Mouse (Mus musculus) activated CD4-positive, CD25-positive, alpha-beta regulatory T cell, adult 9 weeks (primary cell): ENCODE measurements around the gene Mindy4. TPM values are rescaled to one million over a fixed set of nuclear protein-coding genes. Genes with fewer than 3 reads are reported as not detected.

Experiments
- polyA plus RNA-seq: library from polyadenylated mRNA; unstranded; fragments of 100-300 nt; shearing (Covaris generic); gene quantifications from one replicate; pipeline ENCODE4 v1.2.1, GENCODE M21; 2017

The Mindy4 gene
- polyA plus RNA-seq, result 0.66 TPM

DNA sequence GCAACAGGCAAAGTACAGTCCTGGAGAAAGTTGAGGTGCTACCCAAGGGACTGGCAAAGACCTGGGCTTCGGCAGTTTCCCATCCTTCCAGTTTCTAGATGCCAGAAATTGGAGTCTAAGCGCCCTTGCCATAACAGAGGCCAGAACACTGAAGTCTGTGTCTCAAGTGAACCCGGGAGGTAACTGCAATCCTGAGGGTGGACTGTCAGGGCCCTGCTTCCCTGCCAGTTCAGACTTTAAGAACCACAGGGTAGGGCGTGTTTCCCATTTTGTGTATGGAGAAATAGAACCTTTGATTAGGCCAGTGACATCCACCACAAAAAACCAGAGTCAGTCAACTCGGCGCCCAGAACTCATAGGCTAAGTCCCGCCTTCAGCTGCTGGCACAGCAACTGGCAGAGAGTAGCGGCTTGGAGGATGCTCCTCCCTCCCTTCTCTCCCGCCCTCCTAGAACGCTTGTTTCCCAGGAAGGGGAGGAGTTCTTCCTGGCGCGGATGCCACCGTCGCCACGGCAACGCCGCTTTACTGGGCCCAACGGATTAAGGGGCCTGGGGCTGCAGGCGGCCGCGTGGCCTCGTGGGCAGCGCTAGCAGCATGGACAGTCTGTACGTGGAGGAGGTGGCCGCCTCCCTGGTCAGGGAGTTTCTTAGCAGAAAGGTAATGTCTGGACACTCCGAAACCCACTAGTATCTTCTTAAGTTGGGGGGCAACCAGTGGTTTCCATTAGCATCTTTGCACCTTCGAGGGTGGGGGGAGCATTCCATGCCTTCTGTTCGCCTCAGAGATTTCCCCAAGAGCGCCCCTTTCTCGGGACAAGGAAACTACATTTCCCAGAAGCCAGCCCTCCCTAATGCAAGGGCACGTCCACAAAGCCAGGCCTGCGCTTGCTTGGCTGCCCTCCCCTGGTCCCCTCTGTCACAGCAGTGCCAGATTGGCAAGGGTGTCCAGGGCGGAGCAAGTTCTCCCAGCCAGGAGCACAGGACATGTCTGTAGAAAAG lies at the start of gene Mindy4:
Gene Mindy4 (plus strand): TSS at position 471 of the 998 bp plus-strand sequence.

DNA sequence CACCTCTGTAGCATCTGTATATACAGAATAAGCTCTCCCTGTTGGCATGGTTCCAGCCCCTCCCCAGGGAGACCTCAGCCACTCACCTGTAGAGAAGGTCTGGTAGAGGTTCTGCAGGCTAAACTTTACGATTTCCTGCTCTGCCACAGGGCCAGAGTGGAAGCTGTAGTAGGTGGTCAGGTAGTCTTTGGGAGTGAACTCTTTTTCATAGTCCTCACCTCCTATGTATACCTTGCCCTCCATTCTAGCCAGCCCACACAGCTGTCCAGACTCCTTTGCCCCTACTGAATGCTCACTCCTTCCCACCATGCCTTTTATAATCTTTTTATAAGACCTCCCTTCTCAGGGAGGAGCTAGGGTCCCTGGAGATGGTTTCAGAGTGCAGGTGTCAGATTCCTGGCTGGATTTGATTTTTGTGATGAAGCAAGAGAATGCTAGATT lies 28.4 kb upstream of the Mindy4 start, which contains the start of gene Inmt:
Gene Inmt (minus strand): TSS at position 303 of the 441 bp plus-strand sequence.

GRCm38 (mm10) chr6:55335989-55336514 lies 132.9 kb downstream of the Mindy4 start, which contains the start of gene Aqp1:
Gene Aqp1, plus strand, starts transcription at chr6:55336432.

Other genes with a start within 250 kb of the Mindy4 start
- 59.5 TPM for gene Nod1, start 230.8 kb upstream of the Mindy4 start, polyA plus RNA-seq
- gene Ggct, start 210.4 kb upstream of the Mindy4 start, polyA plus RNA-seq, result 35.6 TPM
- gene Gars, start 165.4 kb upstream of the Mindy4 start, polyA plus RNA-seq, result 24.0 TPM
- gene Crhr2, start 70.4 kb upstream of the Mindy4 start, polyA plus RNA-seq, result not detected
- not detected for gene Inmt, start 28.3 kb upstream of the Mindy4 start, polyA plus RNA-seq
- gene Aqp1, start 133.0 kb downstream of the Mindy4 start, polyA plus RNA-seq, result 1.3 TPM
- not detected for gene Ghrhr, start 172.9 kb downstream of the Mindy4 start, polyA plus RNA-seq
- not detected for gene Adcyap1r1, start 248.6 kb downstream of the Mindy4 start, polyA plus RNA-seq